Mouse (Mus musculus) cerebellum, adult (tissue): ENCODE measurements around the gene Rrp8.
"Not testable (repeated sequence)": the region's sequence is repeated elsewhere in the genome, so short reads cannot be mapped to it uniquely, and the experiment has no call there.

ENCODE experiments used
- ATAC-seq: cut with Nextera tagmentation; 2 replicates; pipeline ENCODE4 v1.9.2; 2017; ENCODE audit warnings: mild to moderate bottlenecking, moderate library complexity, mixed read lengths; ENCODE audit not compliant: insufficient number of reproducible peaks, low FRiP score, low TSS enrichment

Gene Rrp8

GRCm38 (mm10) chr7:105751491-105752433, 14.6 kb upstream of the Rrp8 start, which contains the start of gene Tpp1:
TSS of gene Tpp1 (minus strand) at chr7:105752235.
- peak; percentile 90 for ATAC-seq

GRCm38 (mm10) chr7:105747776-105748175, 10.6 kb upstream of the Rrp8 start:
- no peak for ATAC-seq

DNA sequence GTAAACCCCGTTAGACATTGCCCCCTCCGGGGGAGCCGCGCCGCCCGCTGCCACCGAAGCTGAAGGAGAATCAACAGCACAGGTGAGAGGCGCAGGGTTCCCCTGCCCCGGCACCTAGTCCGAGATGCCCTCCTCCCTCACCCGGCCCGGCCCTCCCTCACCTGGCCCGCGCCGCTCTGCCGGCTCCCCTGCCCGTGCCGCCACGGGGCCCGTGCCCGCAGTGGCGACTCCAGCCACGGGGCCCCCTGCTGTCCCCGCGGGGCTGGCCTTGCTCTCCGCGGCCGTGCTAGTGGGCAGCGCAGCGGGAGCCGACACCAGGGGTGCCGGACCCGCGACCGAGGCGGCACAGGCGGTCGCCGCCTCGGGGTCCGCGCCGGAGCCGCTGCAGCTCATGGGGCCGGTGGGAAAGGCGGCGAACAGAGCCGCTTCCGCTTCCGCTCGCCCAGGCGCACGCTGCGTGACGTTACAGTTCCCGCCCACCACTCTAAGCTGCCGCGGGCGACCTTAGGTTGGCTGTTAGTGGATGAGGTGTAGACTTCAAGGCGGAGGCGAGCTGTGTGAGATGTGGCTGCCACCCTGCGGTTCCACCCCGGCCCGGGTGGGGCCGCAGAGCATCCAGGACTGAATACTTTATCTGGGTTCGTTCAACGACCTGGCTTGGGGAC, 6.9 kb upstream of the Rrp8 start, which contains the start of gene Taf10:
TSS of gene Taf10 (minus strand) at position 436 of the 665 bp plus-strand sequence.
- peak; percentile 97 for ATAC-seq

DNA sequence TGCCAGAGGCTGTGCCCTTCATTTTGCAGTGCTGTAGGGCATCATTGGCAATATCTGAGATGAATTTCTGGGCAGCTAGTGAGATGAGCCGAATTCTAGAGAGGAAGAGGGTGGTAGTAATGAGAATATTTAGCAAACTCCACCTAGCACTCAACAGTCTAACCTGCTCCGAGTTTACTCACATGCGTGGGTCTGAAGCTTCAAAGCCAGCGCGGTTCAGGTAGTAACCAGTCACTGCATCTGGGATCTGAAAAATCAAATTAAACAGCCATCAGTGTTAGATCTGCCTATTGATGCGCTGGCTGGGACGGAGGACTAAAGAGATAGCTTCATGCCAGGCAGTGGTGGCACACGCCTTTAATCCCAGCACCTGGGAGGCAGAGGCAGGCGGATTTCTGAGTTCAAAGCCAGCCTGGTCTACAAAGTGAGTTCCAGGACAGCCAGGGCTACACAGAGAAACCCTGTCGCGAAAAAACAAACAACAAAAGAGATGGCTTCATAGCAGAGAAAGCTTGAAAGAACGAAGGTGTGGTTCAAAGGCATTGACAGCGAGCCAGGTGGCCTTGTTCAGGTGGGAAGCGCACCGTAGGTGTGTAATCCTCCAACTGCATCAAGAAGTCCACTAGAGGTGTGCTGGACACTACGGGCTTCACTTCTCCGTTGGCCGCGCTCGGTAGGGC, 6.2 kb upstream of the Rrp8 start:
- ATAC-seq: not testable (repeated sequence)

GRCm38 (mm10) chr7:105742539-105743215, 5.5 kb upstream of the Rrp8 start:
- ATAC-seq: not testable (repeated sequence)

- ATAC-seq: no peak
Measured at GRCm38 (mm10) chr7:105741978-105742377, 4.8 kb upstream of the Rrp8 start.

GRCm38 (mm10) chr7:105740851-105741250, 3.7 kb upstream of the Rrp8 start:
- ATAC-seq: no peak

DNA sequence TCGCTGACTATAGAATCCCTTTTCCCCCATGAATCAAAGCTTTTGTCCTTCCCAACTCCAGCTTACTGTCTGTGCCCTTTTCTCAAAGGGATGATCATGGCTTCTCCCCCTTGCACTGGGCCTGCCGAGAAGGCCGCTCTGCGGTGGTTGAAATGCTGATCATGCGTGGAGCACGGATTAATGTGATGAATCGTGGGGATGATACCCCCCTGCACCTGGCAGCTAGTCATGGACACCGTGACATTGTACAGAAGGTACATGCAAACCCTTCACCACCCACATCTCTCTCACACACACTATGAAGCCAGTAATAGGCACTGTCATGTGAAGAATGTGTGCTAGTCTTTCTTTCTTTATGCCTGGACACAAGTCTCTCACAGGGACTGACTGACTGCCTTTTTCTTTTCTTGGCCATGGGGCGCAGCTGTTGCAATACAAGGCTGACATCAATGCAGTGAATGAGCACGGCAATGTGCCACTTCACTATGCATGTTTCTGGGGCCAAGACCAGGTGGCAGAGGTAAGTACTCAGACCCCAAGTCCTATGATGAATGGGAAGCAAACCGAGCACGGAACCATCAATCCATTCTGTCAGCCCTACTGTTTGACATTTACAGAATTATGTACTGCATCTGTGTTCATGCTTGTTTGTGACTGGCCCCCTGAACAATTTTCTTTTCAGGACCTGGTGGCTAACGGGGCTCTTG, 3.1 kb upstream of the Rrp8 start:
- no peak for ATAC-seq

DNA sequence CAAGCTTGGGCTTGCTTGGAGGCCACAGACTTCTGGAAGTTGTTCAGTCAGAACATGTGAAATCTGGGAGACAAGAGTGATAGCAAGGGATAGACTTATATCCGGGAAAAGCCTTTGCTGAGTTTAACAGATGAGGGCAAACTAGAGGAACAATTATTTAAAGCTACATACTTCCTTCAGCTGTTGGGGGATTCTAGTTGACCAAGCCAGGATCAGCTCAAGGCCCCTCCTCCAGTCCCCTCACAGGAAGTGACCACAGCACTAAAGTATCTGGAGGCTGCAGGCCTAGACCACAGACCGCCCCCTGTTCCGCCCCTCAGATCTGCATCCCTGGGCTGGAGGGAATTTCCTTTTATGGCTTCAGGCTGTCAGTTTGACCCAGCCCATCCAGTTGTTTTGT, 1.8 kb upstream of the Rrp8 start:
- ATAC-seq: no peak

DNA sequence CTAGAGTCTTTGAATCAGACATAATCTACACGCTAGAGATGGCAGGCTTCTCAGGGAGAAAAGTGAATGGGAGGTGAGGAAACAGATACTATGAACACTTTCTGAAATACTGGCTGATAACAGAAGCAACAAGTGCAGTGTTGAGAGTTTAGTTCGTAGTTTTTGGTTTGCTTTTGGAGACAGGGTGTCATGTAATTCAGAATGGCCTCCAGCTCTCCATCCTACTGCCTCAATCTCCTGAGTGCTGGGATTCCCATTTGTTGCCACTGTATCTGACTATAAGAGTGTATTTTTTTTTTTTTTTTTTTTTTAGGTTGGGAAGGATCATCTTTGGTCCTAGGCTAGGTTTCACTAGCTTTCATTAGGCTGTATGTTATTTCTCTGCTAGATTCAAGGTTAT, 1.1 kb upstream of the Rrp8 start:
- ATAC-seq: no peak

DNA sequence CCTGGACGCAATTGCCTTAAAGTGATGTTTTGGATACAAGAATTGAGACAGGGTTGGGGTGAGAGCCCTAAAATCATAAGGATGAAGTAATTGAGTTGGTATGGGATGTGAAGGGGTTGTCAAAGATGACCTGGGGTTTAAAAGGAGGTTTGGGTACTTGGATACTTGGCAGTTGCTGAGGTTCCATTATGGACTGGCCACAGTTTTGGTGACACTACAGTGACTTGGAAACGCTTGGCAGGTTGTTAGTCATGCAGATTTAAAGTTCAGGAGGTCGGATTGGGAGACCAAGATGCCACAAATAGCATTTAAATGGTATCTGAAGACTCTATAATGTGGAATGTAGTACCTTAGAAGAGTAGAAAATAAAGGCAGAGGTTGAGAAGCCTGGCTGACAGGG, 463 bp upstream of the Rrp8 start:
- no peak for ATAC-seq

DNA sequence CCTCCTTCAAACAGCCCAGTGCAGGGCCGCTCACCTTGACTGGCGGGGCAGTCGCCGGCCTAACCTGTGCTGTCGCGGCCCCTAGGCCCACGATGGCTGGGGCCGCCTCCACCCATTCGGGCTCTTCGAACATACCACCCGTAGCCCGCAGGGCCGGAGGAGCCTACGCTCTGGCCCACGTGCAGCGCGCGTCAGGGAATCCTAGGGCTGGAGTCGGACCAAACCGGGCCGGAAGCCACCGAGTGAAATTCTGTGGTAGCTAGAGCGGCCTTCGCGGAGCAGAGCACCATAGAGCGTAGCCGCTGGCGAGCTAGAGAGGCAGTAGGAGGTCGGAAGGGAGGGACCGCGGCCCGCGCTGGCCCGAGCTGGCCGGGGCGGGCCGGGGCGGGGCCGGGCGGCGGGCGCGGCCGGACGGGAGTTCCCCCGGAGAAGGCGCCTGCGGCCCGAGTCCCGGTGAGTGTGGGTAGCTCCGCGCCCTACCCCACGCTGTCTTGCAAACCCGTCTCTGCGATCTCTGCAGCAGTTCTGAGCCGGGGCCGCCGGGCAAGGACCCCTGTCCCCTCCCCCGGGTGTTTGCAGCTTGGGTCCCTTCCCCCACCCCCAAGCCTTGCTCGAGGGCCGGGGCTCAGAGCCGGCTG, 802 bp downstream of the Rrp8 start, which contains the start of gene Ilk:
TSS of gene Ilk (plus strand) at position 329 of the 638 bp plus-strand sequence.
- ATAC-seq: peak; percentile 97

GRCm38 (mm10) chr7:105735464-105735863, 1.7 kb downstream of the Rrp8 start:
- ATAC-seq: not testable (repeated sequence)

DNA sequence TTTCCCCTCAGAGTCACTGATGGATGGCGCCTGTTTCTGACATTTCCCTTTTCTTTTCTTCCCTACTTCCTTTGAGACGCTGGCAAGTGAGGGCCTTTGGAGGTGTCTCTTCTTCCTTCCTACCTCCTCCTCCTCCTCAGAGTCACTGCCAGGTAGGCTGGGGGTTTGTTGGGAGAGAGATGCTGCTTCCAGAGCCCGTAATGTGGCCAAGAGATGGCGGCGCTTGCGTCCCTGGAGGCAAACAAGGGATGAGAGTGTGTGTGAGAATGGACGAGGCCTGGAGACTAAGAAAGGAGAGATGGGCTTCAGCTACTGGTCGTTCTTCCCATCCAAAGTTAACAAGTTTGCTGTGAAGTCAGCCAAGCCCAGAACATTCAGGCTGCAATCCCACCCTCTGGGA, 2.4 kb downstream of the Rrp8 start:
- ATAC-seq: no peak

- no peak for ATAC-seq
Measured at GRCm38 (mm10) chr7:105733836-105734235, 3.3 kb downstream of the Rrp8 start.

- no peak for ATAC-seq
Measured at GRCm38 (mm10) chr7:105728701-105729428, 8.3 kb downstream of the Rrp8 start.

- no peak for ATAC-seq
Measured at GRCm38 (mm10) chr7:105726980-105727325, 10.2 kb downstream of the Rrp8 start.

DNA sequence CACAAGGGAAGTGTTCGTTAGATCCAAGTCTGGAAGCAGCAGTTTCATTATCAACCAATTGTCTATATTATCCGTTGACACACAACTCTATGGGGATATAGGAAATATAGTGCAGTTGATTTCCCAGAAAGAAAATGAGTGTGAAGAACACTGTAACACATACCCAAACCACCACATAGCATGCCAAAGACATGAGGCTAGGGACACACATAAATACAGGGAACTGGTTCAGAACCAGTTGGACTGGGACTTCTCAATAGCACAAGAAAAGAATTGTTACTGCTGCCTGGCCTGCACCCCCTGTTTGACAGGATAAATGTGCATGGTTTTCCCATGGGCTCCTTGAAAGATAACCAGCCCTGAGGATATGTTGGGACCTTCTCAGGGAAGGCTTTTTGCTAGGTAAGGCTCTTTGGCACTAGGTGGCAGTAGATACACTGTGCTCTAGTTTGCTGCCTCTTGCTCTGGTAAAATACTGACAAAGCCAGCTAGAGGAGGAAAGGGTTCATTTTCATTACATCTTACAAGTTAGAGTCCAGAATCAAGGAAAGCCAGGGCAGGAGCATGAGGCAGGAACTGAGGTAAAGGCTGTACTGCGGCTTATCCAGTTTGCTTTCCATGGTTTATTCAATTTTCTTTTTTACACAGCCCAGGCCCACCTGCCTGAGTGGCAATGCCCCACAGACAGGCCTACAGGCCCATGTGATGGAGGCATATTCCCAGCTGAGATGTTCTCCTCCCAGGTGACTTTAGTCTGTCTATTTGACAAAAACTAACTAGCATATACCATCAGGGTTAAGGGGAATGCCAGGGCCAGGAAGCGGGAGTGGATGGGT, 10.8 kb downstream of the Rrp8 start:
- ATAC-seq: peak; percentile 91
